Mouse (Mus musculus): ENCODE measurements around the gene Ap5m1. TPM values are rescaled to one million over a fixed set of nuclear protein-coding genes. Genes with fewer than 3 reads are reported as not detected.

The Ap5m1 gene
- 14.7 and 15.8 TPM in 2 replicates for polyA plus RNA-seq (2015; fragmentation: Nextera tagmentation; extraction: Ambion mirVana)

GRCm38 (mm10) chr14:49065529-49066273 lies at the start of gene Ap5m1:
Ap5m1 (plus strand) TSS chr14:49066097.
- peak; percentile 55; the same call in 1 of the 2 replicates for ATAC-seq

DNA sequence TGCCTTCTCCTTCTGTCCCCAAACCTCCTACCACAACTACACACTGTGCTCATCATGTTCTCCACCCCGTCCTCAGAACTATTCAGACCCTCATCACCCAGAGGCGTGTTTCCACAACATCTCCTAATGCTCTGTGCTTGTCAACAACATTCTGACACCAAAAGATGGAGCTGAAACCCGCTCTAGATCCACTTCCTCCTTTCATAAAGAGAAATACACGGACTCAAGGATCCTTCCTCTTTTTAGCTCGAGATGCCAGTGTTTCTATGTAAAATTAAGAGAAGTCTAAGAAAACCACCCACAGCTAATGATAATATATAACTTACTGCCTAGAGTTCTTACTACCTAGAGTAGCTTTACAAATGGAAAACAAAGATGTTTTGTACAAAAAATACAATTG lies 46.1 kb upstream of the Ap5m1 start:
- 96% methylated on average over 5 of the region's 5 CpGs for WGBS
- H3K4me2 ChIP-seq (replicated peaks; ENCODE audit: low read depth) = no peak overlapping the region
- no peak overlapping the region for H3K9ac ChIP-seq (ENCODE audit: low read depth, low read length)
- no peaks in the 10 kb centered on the region for H3K9me3 ChIP-seq (ENCODE audit: control insufficient read depth)
- TF ChIP-seq CTCF (IDR thresholded peaks at IDR 0.05; ENCODE audit: low read depth) = no peak
- peaks cover 20% of the 10 kb centered on the region for H3K36me3 ChIP-seq (ENCODE audit: control insufficient read depth, insufficient read depth)
- H3K27me3 ChIP-seq (replicated peaks; ENCODE audit: control insufficient read depth, insufficient read depth, low read length) = no peaks in the 10 kb centered on the region
- no peak overlapping the region for H3K4me3 ChIP-seq (ENCODE audit: low read depth, low read length)
- no peak for ATAC-seq
- H3K4me1 ChIP-seq (replicated peaks; ENCODE audit: control insufficient read depth, insufficient read depth, low read length) = no peaks in the 10 kb centered on the region
- no peak overlapping the region for H3K27ac ChIP-seq (ENCODE audit: low read depth, low read length)

More at GRCm38 (mm10) chr14:49065529-49066273, at the start of gene Ap5m1:
- Histone ChIP-seq H3K4me1 (replicated peaks; ENCODE audit: control insufficient read depth, insufficient read depth, low read length) (no peaks in the 10 kb centered on the region), H3K9ac (ENCODE audit: low read depth, low read length) (peak within 1 kb of the TSS; percentile 95), H3K9me3 (ENCODE audit: control insufficient read depth) (no peaks in the 10 kb centered on the region), H3K4me3 (ENCODE audit: low read depth, low read length) (peak within 1 kb of the TSS; percentile 93), H3K27ac (ENCODE audit: low read depth, low read length) (peak within 1 kb of the TSS; percentile 99), H3K27me3 (replicated peaks; ENCODE audit: control insufficient read depth, insufficient read depth, low read length) (no peaks in the 10 kb centered on the region), H3K4me2 (replicated peaks; ENCODE audit: low read depth) (peak within 1 kb of the TSS; percentile 78), H3K36me3 (ENCODE audit: control insufficient read depth, insufficient read depth) (no peaks in the 10 kb centered on the region)
- no peak for TF ChIP-seq CTCF (IDR thresholded peaks at IDR 0.05; ENCODE audit: low read depth)
- WGBS = under 1% methylated on average over 52 of the region's 62 CpGs

DNA sequence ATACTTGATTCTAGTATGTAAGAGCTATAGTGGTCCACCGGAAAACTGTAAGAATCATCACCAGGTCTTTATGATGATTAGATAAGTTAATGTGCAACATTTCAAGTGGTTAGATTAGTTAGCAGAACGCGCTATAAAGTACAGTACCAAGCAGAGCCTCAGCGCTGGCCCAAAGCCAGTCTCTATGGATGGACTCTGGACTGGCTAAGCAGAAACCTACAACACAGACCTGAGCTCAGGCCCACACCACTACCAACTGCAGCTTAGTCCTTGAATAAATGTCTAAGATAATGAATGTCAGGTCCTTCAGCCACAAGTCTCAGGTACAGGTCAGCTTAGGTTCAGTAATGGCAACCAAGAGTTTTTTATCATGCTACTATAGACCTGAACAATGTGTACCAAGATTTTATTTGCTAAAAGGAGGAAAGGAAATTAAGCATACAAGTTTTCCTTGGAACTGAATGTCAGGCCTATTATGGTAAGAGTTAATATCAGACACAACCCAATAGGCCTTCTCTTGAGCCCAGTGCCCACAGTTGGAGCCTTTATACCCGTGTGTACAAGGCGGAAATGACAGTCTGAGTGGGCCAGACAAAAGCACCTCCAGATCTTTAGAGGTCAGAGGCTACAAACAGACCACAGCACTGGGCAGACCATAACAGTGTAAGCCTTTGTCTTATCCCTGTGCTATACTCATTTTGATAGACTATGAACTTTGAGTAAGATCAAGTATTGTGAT lies 38.7 kb upstream of the Ap5m1 start:
- Histone ChIP-seq H3K27ac (ENCODE audit: low read depth, low read length) (peak overlapping the region; percentile 87), H3K4me3 (ENCODE audit: low read depth, low read length) (no peak overlapping the region), H3K27me3 (replicated peaks; ENCODE audit: control insufficient read depth, insufficient read depth, low read length) (no peaks in the 10 kb centered on the region), H3K4me2 (replicated peaks; ENCODE audit: low read depth) (no peak overlapping the region), H3K9ac (ENCODE audit: low read depth, low read length) (no peak overlapping the region), H3K9me3 (ENCODE audit: control insufficient read depth) (no peaks in the 10 kb centered on the region), H3K4me1 (replicated peaks; ENCODE audit: control insufficient read depth, insufficient read depth, low read length) (no peaks in the 10 kb centered on the region), H3K36me3 (ENCODE audit: control insufficient read depth, insufficient read depth) (peaks cover 16% of the 10 kb centered on the region; the same call in 1 of the 2 replicates)
- 57% methylated on average over 6 of the region's 6 CpGs for WGBS
- no peak for TF ChIP-seq CTCF (IDR thresholded peaks at IDR 0.05; ENCODE audit: low read depth)
- ATAC-seq = peak; percentile 96

GRCm38 (mm10) chr14:49027779-49028368 lies 38.0 kb upstream of the Ap5m1 start:
- peaks cover 16% of the 10 kb centered on the region; the same call in 1 of the 2 replicates for H3K36me3 ChIP-seq (ENCODE audit: control insufficient read depth, insufficient read depth)
- ATAC-seq = peak; percentile 41; the same call in 1 of the 2 replicates
- H3K4me1 ChIP-seq (replicated peaks; ENCODE audit: control insufficient read depth, insufficient read depth, low read length) = no peaks in the 10 kb centered on the region
- H3K4me2 ChIP-seq (replicated peaks; ENCODE audit: low read depth) = no peak overlapping the region
- no peaks in the 10 kb centered on the region for H3K27me3 ChIP-seq (replicated peaks; ENCODE audit: control insufficient read depth, insufficient read depth, low read length)
- H3K9ac ChIP-seq (ENCODE audit: low read depth, low read length) = no peak overlapping the region
- peak overlapping the region; percentile 87; the same call in 1 of the 2 replicates for H3K27ac ChIP-seq (ENCODE audit: low read depth, low read length)
- H3K4me3 ChIP-seq (ENCODE audit: low read depth, low read length) = no peak overlapping the region
- peak; percentile 52 for TF ChIP-seq CTCF (IDR thresholded peaks at IDR 0.05; ENCODE audit: low read depth)
- 74% methylated on average over 3 of the region's 3 CpGs for WGBS
- H3K9me3 ChIP-seq (ENCODE audit: control insufficient read depth) = no peaks in the 10 kb centered on the region

- Histone ChIP-seq H3K4me3 (ENCODE audit: low read depth, low read length) (no peak overlapping the region), H3K9me3 (ENCODE audit: control insufficient read depth) (no peaks in the 10 kb centered on the region), H3K9ac (ENCODE audit: low read depth, low read length) (no peak overlapping the region), H3K27ac (ENCODE audit: low read depth, low read length) (no peak overlapping the region), H3K4me1 (replicated peaks; ENCODE audit: control insufficient read depth, insufficient read depth, low read length) (no peaks in the 10 kb centered on the region), H3K36me3 (ENCODE audit: control insufficient read depth, insufficient read depth) (peaks cover 20% of the 10 kb centered on the region), H3K4me2 (replicated peaks; ENCODE audit: low read depth) (no peak overlapping the region), H3K27me3 (replicated peaks; ENCODE audit: control insufficient read depth, insufficient read depth, low read length) (no peaks in the 10 kb centered on the region)
- ATAC-seq = no peak
- WGBS = 94% methylated on average over 5 of the region's 5 CpGs
- no peak for TF ChIP-seq CTCF (IDR thresholded peaks at IDR 0.05; ENCODE audit: low read depth)
Measured at GRCm38 (mm10) chr14:49028991-49029390, 36.9 kb upstream of the Ap5m1 start.

- no peak overlapping the region for H3K27ac ChIP-seq (ENCODE audit: low read depth, low read length)
- no peaks in the 10 kb centered on the region for H3K27me3 ChIP-seq (replicated peaks; ENCODE audit: control insufficient read depth, insufficient read depth, low read length)
- no peaks in the 10 kb centered on the region for H3K4me1 ChIP-seq (replicated peaks; ENCODE audit: control insufficient read depth, insufficient read depth, low read length)
- H3K36me3 ChIP-seq (ENCODE audit: control insufficient read depth, insufficient read depth) = peaks cover 4% of the 10 kb centered on the region; the same call in 1 of the 2 replicates
- no peak for ATAC-seq
- no peak for TF ChIP-seq CTCF (IDR thresholded peaks at IDR 0.05; ENCODE audit: low read depth)
- no peak overlapping the region for H3K4me2 ChIP-seq (replicated peaks; ENCODE audit: low read depth)
- 95% methylated on average over 4 of the region's 4 CpGs for WGBS
- H3K9ac ChIP-seq (ENCODE audit: low read depth, low read length) = no peak overlapping the region
- H3K4me3 ChIP-seq (ENCODE audit: low read depth, low read length) = no peak overlapping the region
- H3K9me3 ChIP-seq (ENCODE audit: control insufficient read depth) = no peaks in the 10 kb centered on the region
Measured at GRCm38 (mm10) chr14:49045610-49046009, 20.3 kb upstream of the Ap5m1 start.

All from intestine, postnatal 0 days (tissue).